Mouse (Mus musculus) heart, embryonic 16.5 days (tissue): Measurements from ENCODE around the gene Slc25a11. TPM values are rescaled to one million over a fixed set of nuclear protein-coding genes. Genes with fewer than 3 reads are reported as not detected.
A peak's percentile ranks its signal among the peaks of the same experiment; 100 is the strongest.

ENCODE experiments used
- ATAC-seq: fragments of 200-750 bp; cut with Nextera tagmentation; replicated peaks from 2 replicates; pipeline ENCODE4 v1.8.0; 2017; ENCODE audit warnings: moderate number of reproducible peaks; ENCODE audit not compliant: insufficient read depth, low FRiP score; ENCODE audit errors: extremely low read depth
- H3K27ac ChIP-seq: fragments of 300-500 bp; sonication (generic); 2 replicates; pipeline ENCODE4 v1.5.1; 2014; ENCODE audit warnings: mild to moderate bottlenecking, low read length, control low read depth, moderate library complexity
- H3K27me3 ChIP-seq: fragments of 300-500 bp; sonication (generic); 2 replicates; pipeline ENCODE4 v1.6.1; 2014; ENCODE audit warnings: low read length, mixed read lengths; ENCODE audit not compliant: control insufficient read depth, insufficient read depth
- H3K36me3 ChIP-seq: fragments of 300-500 bp; sonication (generic); 2 replicates; pipeline ENCODE4 v1.6.1; 2014; ENCODE audit not compliant: control insufficient read depth, insufficient read depth
- H3K4me1 ChIP-seq: fragments of 300-500 bp; sonication (generic); 2 replicates; pipeline ENCODE4 v1.6.1; 2014; ENCODE audit warnings: low read length, mixed read lengths; ENCODE audit not compliant: control insufficient read depth, insufficient read depth
- H3K4me2 ChIP-seq: fragments of 300-500 bp; sonication (generic); 2 replicates; pipeline ENCODE4 v1.6.1; 2014; ENCODE audit warnings: low read depth, mild to moderate bottlenecking, control low read depth, low read length
- H3K4me3 ChIP-seq: fragments of 300-500 bp; sonication (generic); 2 replicates; pipeline ENCODE4 v1.5.1; 2014; ENCODE audit warnings: mild to moderate bottlenecking, control low read depth, low read length
- H3K9ac ChIP-seq: fragments of 300-500 bp; sonication (generic); 2 replicates; pipeline ENCODE4 v1.6.1; 2014; ENCODE audit warnings: low read length, control low read depth
- H3K9me3 ChIP-seq: fragments of 300-500 bp; sonication (generic); replicated peaks from 2 replicates; pipeline ENCODE4 v1.6.1; 2016; ENCODE audit warnings: low read length; ENCODE audit not compliant: control insufficient read depth
- WGBS: fragments of 180-500 bp; shearing (Covaris S2); extraction: QIAGEN DNeasy Blood & Tissue Kit; methylation state at CpG from one replicate; pipeline ENCODE4 v1.1.7; 2014; 5-methylcytosine and 5-hydroxymethylcytosine counted together
- polyA plus RNA-seq: library from polyadenylated mRNA; unstranded; fragments of >200 nt; fragmentation: Nextera tagmentation; extraction: Ambion mirVana; gene quantifications from 2 replicates; pipeline ENCODE4 v1.2.1, GENCODE M21; 2015

The Slc25a11 gene
- polyA plus RNA-seq, 1 experiment from 2014 or later: 346 TPM

- peak overlapping the region; percentile 92 for H3K4me2 ChIP-seq
- under 1% methylated on average over 46 of the region's 48 CpGs for WGBS
Measured at GRCm38 (mm10) chr11:70654923-70655570, 7.8 kb upstream of the Slc25a11 start.

GRCm38 (mm10) chr11:70654198-70654922 is 7.1 kb upstream of the Slc25a11 start, which contains the start of gene Pfn1:
TSS of gene Pfn1 (minus strand) at chr11:70654644.
- H3K9ac ChIP-seq: peak within 1 kb of the TSS; percentile 91
- peaks cover 42% of the 10 kb centered on the region for H3K4me1 ChIP-seq
- WGBS: 0% methylated on average over 59 of the region's 61 CpGs
- peak within 1 kb of the TSS; percentile 74 for H3K4me3 ChIP-seq
- H3K27me3 ChIP-seq: no peaks in the 10 kb centered on the region
- no peaks in the 10 kb centered on the region for H3K9me3 ChIP-seq
- peak within 1 kb of the TSS; percentile 92 for H3K4me2 ChIP-seq
- peak; percentile 30 for ATAC-seq
- H3K36me3 ChIP-seq: peaks cover 32% of the 10 kb centered on the region
- H3K27ac ChIP-seq: peak within 1 kb of the TSS; percentile 96

More at GRCm38 (mm10) chr11:70654923-70655570, 7.8 kb upstream of the Slc25a11 start:
- H3K4me3 ChIP-seq: peak overlapping the region; percentile 74
- H3K27ac ChIP-seq: peak overlapping the region; percentile 96
- H3K36me3 ChIP-seq: peaks cover 27% of the 10 kb centered on the region
- peaks cover 44% of the 10 kb centered on the region for H3K4me1 ChIP-seq
- H3K27me3 ChIP-seq: no peaks in the 10 kb centered on the region
- no peaks in the 10 kb centered on the region for H3K9me3 ChIP-seq
- ATAC-seq: peak; percentile 55
- peak overlapping the region; percentile 78 for H3K9ac ChIP-seq

GRCm38 (mm10) chr11:70653345-70654197 is 6.3 kb upstream of the Slc25a11 start:
- peak; percentile 19; the same call in 1 of the 2 replicates for ATAC-seq
- H3K9me3 ChIP-seq: no peaks in the 10 kb centered on the region
- H3K4me2 ChIP-seq: peak overlapping the region; percentile 92
- no peaks in the 10 kb centered on the region for H3K27me3 ChIP-seq
- peak overlapping the region; percentile 96 for H3K27ac ChIP-seq
- peaks cover 42% of the 10 kb centered on the region for H3K4me1 ChIP-seq
- WGBS: under 1% methylated on average over 63 of the region's 63 CpGs
- peaks cover 38% of the 10 kb centered on the region for H3K36me3 ChIP-seq
- peak overlapping the region; percentile 91 for H3K9ac ChIP-seq
- H3K4me3 ChIP-seq: peak overlapping the region; percentile 74

- H3K36me3 ChIP-seq: peaks cover 40% of the 10 kb centered on the region
- H3K27ac ChIP-seq: peak overlapping the region; percentile 96
- peaks cover 43% of the 10 kb centered on the region for H3K4me1 ChIP-seq
- 42% methylated on average over 6 of the region's 6 CpGs for WGBS
- ATAC-seq: no peak
- peak overlapping the region; percentile 91 for H3K9ac ChIP-seq
- H3K9me3 ChIP-seq: no peaks in the 10 kb centered on the region
- peak overlapping the region; percentile 92 for H3K4me2 ChIP-seq
- H3K27me3 ChIP-seq: no peaks in the 10 kb centered on the region
- H3K4me3 ChIP-seq: peak overlapping the region; percentile 74
Measured at GRCm38 (mm10) chr11:70652884-70653344, 5.6 kb upstream of the Slc25a11 start.

- peak overlapping the region; percentile 96 for H3K27ac ChIP-seq
- H3K4me3 ChIP-seq: peak overlapping the region; percentile 74
- ATAC-seq: no peak
- H3K9ac ChIP-seq: peak overlapping the region; percentile 91
- H3K4me1 ChIP-seq: peaks cover 43% of the 10 kb centered on the region
- WGBS: 51% methylated on average over 12 of the region's 12 CpGs
- peaks cover 40% of the 10 kb centered on the region for H3K36me3 ChIP-seq
- H3K27me3 ChIP-seq: no peaks in the 10 kb centered on the region
- no peaks in the 10 kb centered on the region for H3K9me3 ChIP-seq
- H3K4me2 ChIP-seq: peak overlapping the region; percentile 92
Measured at GRCm38 (mm10) chr11:70652029-70652883, 5.0 kb upstream of the Slc25a11 start.

- WGBS: 49% methylated on average over 2 of the region's 2 CpGs
- Histone ChIP-seq H3K27ac (peak overlapping the region; percentile 35; the same call in 1 of the 2 replicates), H3K9ac (no peak overlapping the region), H3K9me3 (no peaks in the 10 kb centered on the region), H3K4me3 (no peak overlapping the region; the same call in 1 of the 2 replicates), H3K4me2 (peak overlapping the region; percentile 92), H3K27me3 (no peaks in the 10 kb centered on the region), H3K36me3 (peaks cover 40% of the 10 kb centered on the region), H3K4me1 (peaks cover 41% of the 10 kb centered on the region)
- no peak for ATAC-seq
Measured at GRCm38 (mm10) chr11:70651391-70651790, 4.1 kb upstream of the Slc25a11 start.

- 65% methylated on average over 12 of the region's 12 CpGs for WGBS
Measured at GRCm38 (mm10) chr11:70650322-70651175, 3.3 kb upstream of the Slc25a11 start.

More at GRCm38 (mm10) chr11:70650322-70651175, 3.3 kb upstream of the Slc25a11 start:
- Histone ChIP-seq H3K27me3 (no peaks in the 10 kb centered on the region), H3K36me3 (peaks cover 40% of the 10 kb centered on the region), H3K9me3 (no peaks in the 10 kb centered on the region), H3K27ac (peak overlapping the region; percentile 35; the same call in 1 of the 2 replicates), H3K4me1 (peaks cover 48% of the 10 kb centered on the region), H3K9ac (no peak overlapping the region), H3K4me2 (no peak overlapping the region), H3K4me3 (no peak overlapping the region)
- no peak for ATAC-seq
